Mouse (Mus musculus) adrenal gland, adult (tissue): ENCODE measurements around the gene Gcgr.

Source experiments
- DNase-seq, 2 experiments: peaks; one replicate each; pipeline ENCODE4 v3.0.0; 2022 to 2023; ENCODE audit warnings: low spot score in 1 of 2; ENCODE audit not compliant: inconsistent age in 2 of 2

Gcgr gene

DNA sequence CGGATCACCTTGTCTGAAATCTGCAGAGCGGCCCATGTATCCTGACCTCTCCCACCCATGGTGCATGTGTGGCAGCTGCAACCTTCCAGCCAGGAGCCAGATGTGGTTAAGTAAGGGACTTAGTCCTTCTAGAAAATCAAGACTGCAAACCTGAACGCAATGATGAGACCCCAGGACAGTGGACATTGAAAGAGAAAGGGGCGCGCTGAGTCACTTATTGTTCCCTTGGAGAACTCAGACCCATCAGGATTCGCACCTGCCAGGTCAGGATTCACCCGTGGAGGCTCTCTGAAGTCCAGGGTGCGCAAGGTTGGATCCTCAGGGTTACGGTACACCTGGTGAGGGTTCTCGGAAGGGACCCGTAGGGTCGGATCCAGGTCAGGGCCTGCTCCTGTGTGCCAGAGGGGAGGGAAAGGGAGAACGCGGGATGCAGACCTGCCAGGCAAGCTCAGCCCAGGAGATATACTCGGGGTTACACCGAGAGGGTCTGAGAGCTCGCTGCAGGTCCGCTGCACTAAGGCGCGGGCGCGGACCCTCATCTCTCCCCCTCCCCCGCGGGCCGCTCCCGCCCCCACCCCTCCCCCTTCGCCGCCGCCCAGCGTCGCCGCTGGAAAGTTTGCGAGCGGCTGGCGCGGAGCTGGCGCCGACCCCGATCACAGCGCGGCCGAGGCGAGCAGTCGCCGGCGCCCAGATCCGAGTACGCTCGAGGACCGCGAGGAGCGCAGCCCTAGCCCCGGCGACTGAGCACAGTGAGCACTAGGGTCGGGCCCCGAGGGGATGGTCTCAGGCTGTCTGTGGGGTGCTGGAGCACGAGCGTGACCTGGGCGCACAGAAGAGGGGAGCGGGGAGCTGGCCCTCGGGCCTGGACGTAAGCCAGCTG is at the start of gene Gcgr:
Gene Gcgr (plus strand): TSS at position 615 of the 880 bp plus-strand sequence.
- no peak for DNase-seq

GRCm38 (mm10) chr11:120483448-120483934 is 47.0 kb upstream of the Gcgr start:
- DNase-seq = peak in 1 of 2 experiments; percentile 36

- peak; percentile 91 to 97 for DNase-seq
These were observed 46.1 kb upstream of the Gcgr start, which contains the start of gene Mrpl12 for GRCm38 (mm10) chr11:120484265-120484981. TSS of gene Mrpl12 (plus strand) at chr11:120484613.

DNA sequence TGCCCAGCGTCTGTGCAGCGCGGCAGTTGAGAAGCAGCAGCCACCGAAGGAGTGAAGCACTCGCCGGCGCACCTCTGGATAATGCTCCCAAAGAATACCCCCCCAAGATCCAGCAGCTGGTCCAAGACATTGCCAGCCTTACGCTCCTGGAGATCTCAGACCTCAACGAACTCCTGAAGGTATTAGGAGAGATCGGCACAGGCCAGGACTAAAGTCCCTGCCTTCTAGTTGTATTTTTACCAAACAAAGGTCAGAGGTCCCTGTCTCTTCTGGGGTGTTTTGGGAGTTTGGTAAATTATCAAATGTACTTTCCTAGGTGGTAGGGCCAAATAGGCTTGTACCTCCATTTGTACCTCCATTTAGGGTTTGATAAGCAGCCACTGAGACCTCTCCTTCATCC is 45.2 kb upstream of the Gcgr start:
- DNase-seq = no peak

GRCm38 (mm10) chr11:120488516-120488915 is 42.0 kb upstream of the Gcgr start:
- DNase-seq = peak in 1 of 2 experiments; percentile 28

DNA sequence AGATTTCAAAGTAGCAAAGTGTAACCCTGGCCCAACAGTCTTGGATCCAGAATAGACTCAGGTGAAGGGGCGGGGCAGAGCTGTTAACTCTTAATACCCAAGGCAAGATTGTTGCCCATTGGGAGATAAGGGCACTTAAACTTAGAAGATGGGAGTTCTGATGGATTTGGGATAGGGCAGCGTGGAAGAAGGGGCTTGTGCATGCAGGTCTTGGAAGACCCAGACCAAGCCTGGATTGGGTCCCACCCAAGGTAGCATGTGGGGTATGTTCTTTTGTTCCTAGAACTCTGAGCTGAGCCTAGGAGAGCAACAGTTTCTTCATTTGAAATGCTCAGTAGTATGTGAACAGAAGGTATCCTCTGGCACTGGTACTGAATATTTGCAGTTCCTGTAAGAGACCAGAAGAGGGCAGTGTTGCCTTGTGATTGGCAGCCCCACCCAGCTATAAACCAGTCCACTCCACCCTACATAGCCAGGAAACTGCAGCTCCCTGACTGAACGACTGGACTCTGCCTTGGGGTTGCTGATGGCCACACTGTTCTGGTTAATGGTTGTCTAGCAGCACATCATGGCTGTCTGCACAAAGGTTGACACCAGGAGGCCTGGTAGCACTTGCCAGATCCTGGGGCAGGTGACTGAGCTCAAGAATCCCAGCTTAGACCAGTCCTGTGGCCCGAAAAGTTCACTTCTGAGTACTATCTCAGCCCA is 41.3 kb upstream of the Gcgr start:
- DNase-seq = peak; percentile 76 to 91

GRCm38 (mm10) chr11:120490291-120491046 is 40.0 kb upstream of the Gcgr start:
- peak in 1 of 2 experiments; percentile 69 for DNase-seq

DNA sequence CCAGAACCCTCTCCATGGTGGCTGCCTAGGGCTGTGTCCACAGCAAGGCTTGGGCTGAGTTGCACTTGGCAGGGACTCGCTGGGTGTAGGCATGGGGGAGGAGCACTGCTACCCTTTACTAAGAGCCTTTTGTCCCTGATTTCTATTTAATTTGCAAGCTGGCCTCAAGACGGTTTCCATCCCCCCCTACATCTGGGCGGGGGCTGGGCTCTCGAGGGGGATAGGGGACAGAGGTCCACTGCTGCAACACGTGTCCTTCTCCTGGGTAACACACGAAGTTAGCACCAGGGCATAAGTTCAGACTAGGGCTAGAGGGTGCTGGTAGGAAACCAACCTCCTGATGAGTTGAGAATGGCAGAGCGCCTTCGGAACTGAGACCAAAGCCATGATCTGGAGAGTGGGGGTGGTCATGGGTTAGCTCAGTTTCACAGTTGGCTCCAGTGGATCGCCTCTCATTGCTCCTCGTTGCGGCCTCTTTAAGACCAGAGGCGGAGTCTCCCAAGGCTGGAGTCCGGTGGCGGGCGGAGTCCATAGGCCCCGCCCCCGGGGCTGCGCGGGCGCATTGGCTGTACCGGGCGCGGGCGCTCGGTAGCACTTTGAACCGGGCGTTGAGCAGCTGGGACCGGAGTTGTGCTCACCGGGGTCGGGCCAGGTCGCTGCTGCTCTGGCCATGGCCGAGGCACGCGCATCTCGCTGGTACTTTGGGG is 39.0 kb upstream of the Gcgr start, which contains the start of gene Slc25a10:
Gene Slc25a10 (plus strand): TSS at position 524 of the 707 bp plus-strand sequence.
- DNase-seq = peak; percentile 94 to 98

DNA sequence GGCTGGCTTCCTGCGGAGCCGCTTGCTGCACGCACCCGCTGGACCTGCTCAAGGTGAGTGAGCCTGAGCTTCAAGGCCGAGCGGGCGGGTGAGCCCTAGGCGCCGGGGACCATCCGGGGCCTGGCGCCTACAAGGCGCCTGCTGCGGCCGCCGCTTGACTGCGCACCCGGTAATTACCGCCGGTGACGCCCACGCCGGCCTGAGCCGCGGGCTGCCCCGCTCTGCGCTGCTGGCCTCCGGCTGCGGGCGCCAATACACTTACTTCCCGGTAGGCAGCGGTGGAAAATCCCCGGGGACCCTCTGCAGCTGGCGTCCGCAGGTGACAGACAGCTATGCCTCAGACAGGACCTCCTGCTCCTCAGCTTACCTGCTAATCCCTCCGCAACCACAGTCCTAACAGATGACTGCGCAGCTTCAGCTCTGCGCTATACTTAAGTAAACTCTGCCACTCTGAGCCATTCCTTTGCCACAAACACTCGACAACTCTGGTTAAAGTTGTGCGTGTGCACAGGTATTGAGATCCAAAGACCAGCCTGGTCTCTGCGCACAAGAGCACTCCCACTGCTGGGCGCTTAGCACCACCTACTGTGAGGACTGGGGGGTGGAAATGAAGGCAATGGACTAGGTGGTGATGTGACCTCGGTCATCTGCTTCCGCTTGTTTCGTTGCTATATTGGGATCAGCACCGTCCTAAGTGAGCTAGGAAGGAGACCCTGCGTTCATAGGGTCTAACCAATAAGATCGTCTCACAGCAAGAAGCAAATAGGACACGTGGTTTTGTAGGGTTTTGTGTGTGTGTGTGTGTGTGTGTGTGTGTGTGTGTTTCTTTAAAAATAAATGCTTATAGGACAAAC is 38.2 kb upstream of the Gcgr start:
- DNase-seq = peak; percentile 69 to 87

GRCm38 (mm10) chr11:120492878-120493203 is 37.7 kb upstream of the Gcgr start:
- no peak for DNase-seq

DNA sequence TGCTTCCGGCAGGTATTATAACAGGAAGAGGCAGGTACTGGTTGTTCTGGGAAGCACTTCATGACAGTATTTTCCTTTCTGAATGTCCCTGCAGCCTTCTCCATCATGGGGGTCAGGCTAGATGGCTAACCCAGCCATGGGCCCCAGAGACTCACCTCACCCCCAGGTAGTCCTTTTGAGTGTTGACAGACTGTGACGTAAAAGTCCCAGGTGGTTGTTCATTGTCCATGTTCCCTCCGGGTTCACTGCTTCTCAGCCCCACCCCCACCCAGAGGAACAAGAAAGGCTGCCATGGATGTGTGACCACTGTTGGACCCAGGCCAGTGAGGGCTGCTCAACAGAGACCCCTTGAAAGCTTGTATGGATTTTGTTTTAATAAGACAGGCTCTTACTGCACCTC is 37.1 kb upstream of the Gcgr start:
- DNase-seq = no peak

GRCm38 (mm10) chr11:120493911-120494310 is 36.6 kb upstream of the Gcgr start:
- peak in 1 of 2 experiments; percentile 26 for DNase-seq

DNA sequence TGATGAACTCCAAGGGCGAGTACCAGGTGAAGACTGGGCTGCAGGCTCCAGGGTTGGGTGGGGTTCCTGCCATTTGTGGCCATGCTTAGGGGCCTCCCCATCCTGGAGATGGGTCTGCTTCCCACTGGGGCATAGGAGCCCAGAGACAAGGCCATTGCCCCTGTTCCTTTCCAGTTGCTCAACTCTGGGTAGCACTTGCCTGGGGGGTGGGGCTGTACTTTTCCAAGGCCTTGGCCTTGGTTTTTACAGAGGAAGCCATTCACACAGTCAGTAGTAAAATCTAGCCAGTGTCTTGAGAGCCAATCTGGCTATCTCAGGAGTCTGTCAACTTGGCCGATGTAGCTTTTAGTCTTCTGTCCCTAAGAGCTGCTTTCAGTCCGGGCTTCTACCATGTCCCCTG is 33.1 kb upstream of the Gcgr start:
- peak; percentile 90 to 94 for DNase-seq

- peak; percentile 80 to 82 for DNase-seq
These were observed 32.3 kb upstream of the Gcgr start for GRCm38 (mm10) chr11:120498226-120498625.

DNA sequence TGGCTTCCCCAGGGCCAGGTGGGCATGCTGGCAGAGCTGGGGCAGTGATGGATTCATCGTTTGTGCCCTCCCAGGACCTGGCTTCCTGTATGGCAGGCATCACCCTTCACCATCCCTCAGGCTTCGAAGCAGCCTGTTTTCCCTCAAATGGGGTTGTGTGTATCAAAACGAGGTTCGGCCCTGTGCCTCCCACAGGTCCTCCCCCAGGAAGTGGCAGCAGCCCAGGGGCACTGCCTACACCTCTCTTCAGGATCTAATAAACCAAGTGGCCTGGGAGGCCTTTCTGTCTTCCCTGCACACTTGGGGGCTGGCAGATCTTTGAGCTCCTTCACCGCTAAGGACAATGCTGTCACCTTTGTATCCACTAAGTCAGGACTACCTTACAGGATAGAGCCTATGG is 31.6 kb upstream of the Gcgr start:
- DNase-seq = no peak

GRCm38 (mm10) chr11:120499894-120500293 is 30.6 kb upstream of the Gcgr start:
- DNase-seq = no peak

- peak in 1 of 2 experiments; percentile 66 for DNase-seq
These were observed 30.1 kb upstream of the Gcgr start for GRCm38 (mm10) chr11:120500357-120500756.

- DNase-seq = peak in 1 of 2 experiments; percentile 33
These were observed 29.5 kb upstream of the Gcgr start for GRCm38 (mm10) chr11:120501018-120501417.

GRCm38 (mm10) chr11:120501701-120502100 is 28.8 kb upstream of the Gcgr start:
- peak in 1 of 2 experiments; percentile 29 for DNase-seq
